Mouse (Mus musculus) myocyte (in vitro differentiated cells): ENCODE measurements around the gene Rftn1. TPM values are rescaled to one million over a fixed set of nuclear protein-coding genes. Genes with fewer than 3 reads are reported as not detected.
"Not testable (repeated sequence)": the region's sequence is repeated elsewhere in the genome, so short reads cannot be mapped to it uniquely, and the experiment has no call there.

Experiments used
- H3K27me3 ChIP-seq: one replicate; pipeline ENCODE4 v1.6.1; 2011; ENCODE audit not compliant: control insufficient read depth, insufficient read depth, insufficient read length
- H3K36me3 ChIP-seq: one replicate; pipeline ENCODE4 v1.6.1; 2011; ENCODE audit not compliant: control insufficient read depth, insufficient read depth
- H3K4me2 ChIP-seq: one replicate; pipeline ENCODE4 v1.6.1; 2011; ENCODE audit warnings: low read depth, control low read depth
- H3K4me3 ChIP-seq: one replicate; pipeline ENCODE4 v1.5.1; 2011; ENCODE audit warnings: mild to moderate bottlenecking, control low read depth, moderate library complexity
- H3K79me2 ChIP-seq: one replicate; pipeline ENCODE4 v1.6.1; 2011; ENCODE audit not compliant: control insufficient read depth, insufficient read depth
- H3ac ChIP-seq: one replicate; pipeline ENCODE4 v1.6.1; 2011; ENCODE audit not compliant: control insufficient read depth, insufficient read length
- CEBPB ChIP-seq: IDR thresholded peaks from 2 replicates; pipeline ENCODE4 v1.6.1; 2011; ENCODE audit warnings: mild to moderate bottlenecking, moderate library complexity; ENCODE audit not compliant: poor library complexity, insufficient read depth, severe bottlenecking
- E2F4 ChIP-seq: IDR thresholded peaks from one replicate; pipeline ENCODE4 v1.6.1; 2011; ENCODE audit warnings: mild to moderate bottlenecking, control low read depth, moderate library complexity; ENCODE audit not compliant: insufficient read depth
- MAX ChIP-seq: IDR thresholded peaks from one replicate; pipeline ENCODE4 v1.6.1; 2011; ENCODE audit warnings: low read depth, mild to moderate bottlenecking, control low read depth
- MYOD1 ChIP-seq, 3 experiments: IDR thresholded peaks; one replicate each; pipeline ENCODE4 v1.6.1; 2011; ENCODE audit warnings: control low read depth in 2 of 3, low read depth in 2 of 3, mild to moderate bottlenecking in 2 of 3, moderate library complexity in 1 of 3; ENCODE audit not compliant: insufficient read length in 2 of 3, control insufficient read depth in 1 of 3
- MYOG ChIP-seq, 3 experiments: IDR thresholded peaks; one replicate each; pipeline ENCODE4 v1.6.1; 2011; ENCODE audit warnings: control low read depth in 2 of 3, low read depth in 2 of 3, mild to moderate bottlenecking in 2 of 3; ENCODE audit not compliant: insufficient read length in 2 of 3, control insufficient read depth in 1 of 3, insufficient read depth in 1 of 3
- POLR2A ChIP-seq: IDR thresholded peaks from one replicate; pipeline ENCODE4 v1.6.1; 2011; ENCODE audit warnings: low read depth, mild to moderate bottlenecking, control low read depth, moderate library complexity; ENCODE audit not compliant: insufficient read length
- POLR2AphosphoS2 ChIP-seq: IDR thresholded peaks from one replicate; pipeline ENCODE4 v1.6.1; 2011; ENCODE audit warnings: low read depth, control low read depth; ENCODE audit not compliant: insufficient read length
- REST ChIP-seq: IDR thresholded peaks from one replicate; pipeline ENCODE4 v1.6.1; 2011; ENCODE audit warnings: mild to moderate bottlenecking, control low read depth, moderate library complexity; ENCODE audit not compliant: insufficient read depth, insufficient read length
- SRF ChIP-seq: IDR thresholded peaks from one replicate; pipeline ENCODE4 v1.6.1; 2011; ENCODE audit warnings: low read depth; ENCODE audit not compliant: control insufficient read depth, insufficient read length
- TCF12 ChIP-seq: IDR thresholded peaks from one replicate; pipeline ENCODE4 v1.6.1; 2011; ENCODE audit warnings: mild to moderate bottlenecking, control low read depth; ENCODE audit not compliant: poor library complexity, insufficient read depth, severe bottlenecking
- TCF3 ChIP-seq: IDR thresholded peaks from one replicate; pipeline ENCODE4 v1.6.1; 2011; ENCODE audit warnings: low read depth, control low read depth; ENCODE audit not compliant: insufficient read length
- USF1 ChIP-seq: IDR thresholded peaks from one replicate; pipeline ENCODE4 v1.6.1; 2011; ENCODE audit warnings: low read depth, mild to moderate bottlenecking, control low read depth, moderate library complexity
- polyA plus RNA-seq: library from polyadenylated mRNA; unstranded; fragments of >200 nt; fragmentation: generic; extraction: Trizol; gene quantifications from one replicate; pipeline ENCODE4 v1.2.1, GENCODE M21; 2012; ENCODE audit warnings: missing spikeins

Rftn1 gene
- polyA plus RNA-seq, 1 experiment, result 0.40 TPM

DNA sequence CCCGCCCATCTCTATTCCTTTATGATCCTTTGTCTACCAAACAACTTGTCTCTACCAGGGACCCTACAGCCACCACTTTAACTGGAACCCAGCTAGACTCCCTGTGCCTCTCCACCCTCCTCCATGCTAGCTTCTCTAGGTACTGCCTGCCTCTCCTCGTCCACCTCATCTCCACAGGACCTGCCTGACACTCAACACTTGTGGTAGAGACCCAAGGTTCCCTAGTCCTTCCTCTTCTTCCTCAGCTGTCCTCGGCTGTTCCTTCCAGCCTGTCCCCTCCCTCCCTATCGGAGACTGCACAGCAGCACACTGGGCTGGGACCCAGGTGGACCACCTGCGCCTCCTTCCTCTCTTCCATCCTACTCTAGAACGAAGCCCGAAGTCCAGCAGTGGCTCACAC, 73.0 kb downstream of the Rftn1 start:
- Histone ChIP-seq H3K79me2 (no peaks in the 10 kb centered on the region), H3K36me3 (no peaks in the 10 kb centered on the region), H3K4me2 (no peak overlapping the region), H3K4me3 (no peak overlapping the region), H3K27me3 (no peaks in the 10 kb centered on the region), H3ac (no peak overlapping the region)
- TF ChIP-seq SRF (no peak), TCF12 (no peak), POLR2AphosphoS2 (no peak), MYOG (IDR thresholded peaks at IDR 0.05; ENCODE audit: control insufficient read depth in 1 of 3, insufficient read depth in 1 of 3, insufficient read length in 2 of 3, low read depth in 2 of 3) (no peak), POLR2A (no peak), MYOD1 (IDR thresholded peaks at IDR 0.05; ENCODE audit: control insufficient read depth in 1 of 3, insufficient read length in 2 of 3, low read depth in 2 of 3) (no peak)

DNA sequence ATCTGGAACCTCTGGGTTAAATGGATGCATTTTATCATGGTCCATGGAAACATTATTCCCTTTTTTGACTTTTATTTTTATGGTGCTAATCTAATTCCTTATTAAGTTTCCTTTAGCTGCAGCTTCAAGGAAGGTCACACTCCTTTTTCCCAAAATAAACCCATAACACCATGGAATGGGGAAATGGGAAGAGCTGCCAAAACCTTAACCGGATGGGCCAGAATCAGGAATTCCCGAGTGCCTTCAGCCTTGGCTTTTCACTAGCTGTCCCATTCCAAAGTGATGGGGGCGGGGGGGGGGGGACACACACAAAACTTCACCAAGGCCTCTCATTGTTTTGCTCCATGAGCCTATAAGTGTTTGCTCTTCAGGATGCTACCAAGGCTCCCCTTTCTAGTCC, 73.5 kb downstream of the Rftn1 start:
- Histone ChIP-seq H3K4me2 (no peak overlapping the region), H3K79me2 (no peaks in the 10 kb centered on the region), H3ac (no peak overlapping the region), H3K27me3 (no peaks in the 10 kb centered on the region), H3K4me3 (no peak overlapping the region), H3K36me3 (no peaks in the 10 kb centered on the region)
- no peak for TF ChIP-seq POLR2A
- no peak for TF ChIP-seq MYOD1 (IDR thresholded peaks at IDR 0.05; ENCODE audit: control insufficient read depth in 1 of 3, insufficient read length in 2 of 3, low read depth in 2 of 3)
- TF ChIP-seq MAX, result no peak
- TF ChIP-seq E2F4, result no peak
- TF ChIP-seq REST, result no peak
- no peak for TF ChIP-seq USF1
- no peak for TF ChIP-seq CEBPB
- no peak for TF ChIP-seq TCF12
- TF ChIP-seq POLR2AphosphoS2, result no peak
- no peak for TF ChIP-seq SRF
- no peak for TF ChIP-seq MYOG (IDR thresholded peaks at IDR 0.05; ENCODE audit: control insufficient read depth in 1 of 3, insufficient read depth in 1 of 3, insufficient read length in 2 of 3, low read depth in 2 of 3)
- TF ChIP-seq TCF3, result no peak

DNA sequence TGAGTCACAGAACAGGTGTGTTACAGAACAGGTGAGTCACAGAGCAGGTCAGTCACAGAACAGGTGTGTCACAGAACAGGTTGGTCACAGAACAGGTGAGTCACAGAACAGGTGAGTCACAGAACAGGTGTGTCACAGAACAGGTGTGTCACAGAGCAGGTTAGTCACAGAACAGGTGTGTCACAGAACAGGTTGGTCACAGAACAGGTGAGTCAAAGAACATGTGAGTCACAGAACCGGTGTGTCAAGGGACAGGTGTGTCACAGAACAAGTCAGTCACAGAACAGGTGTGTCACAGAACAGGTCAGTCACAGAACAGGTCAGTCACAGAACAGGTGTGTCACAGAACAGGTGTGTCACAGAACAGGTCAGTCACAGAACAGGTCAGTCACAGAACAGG, 74.1 kb downstream of the Rftn1 start:
- not testable (repeated sequence) for H3K4me3 ChIP-seq, H3K4me2 ChIP-seq, H3K36me3 ChIP-seq, H3K27me3 ChIP-seq, H3K79me2 ChIP-seq, H3ac ChIP-seq

GRCm38 (mm10) chr17:50115716-50116115, 74.8 kb downstream of the Rftn1 start:
- not testable (repeated sequence) for H3K27me3 ChIP-seq, H3ac ChIP-seq, H3K4me3 ChIP-seq, H3K4me2 ChIP-seq, H3K79me2 ChIP-seq, H3K36me3 ChIP-seq

DNA sequence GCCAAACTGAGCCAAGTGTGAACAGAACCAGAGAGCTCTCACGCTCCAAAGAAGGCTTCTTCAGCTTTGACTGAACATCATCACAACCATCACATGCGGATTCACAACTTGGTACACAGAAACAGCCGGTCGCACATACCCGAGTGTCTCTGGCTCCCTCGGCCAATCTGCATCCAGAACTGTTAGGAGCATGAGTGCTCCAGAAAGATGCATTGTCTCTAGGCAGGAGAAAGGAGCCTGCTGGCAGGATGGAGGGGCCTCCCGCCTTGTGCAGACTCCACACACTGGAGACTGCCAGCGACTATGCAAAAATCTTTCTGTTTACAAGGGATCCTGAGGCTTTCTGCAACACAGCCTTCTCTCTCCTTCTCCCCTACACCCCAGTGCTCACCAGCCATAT, 75.8 kb downstream of the Rftn1 start:
- Histone ChIP-seq H3K4me3 (no peak overlapping the region), H3K4me2 (no peak overlapping the region), H3K36me3 (no peaks in the 10 kb centered on the region), H3K27me3 (no peaks in the 10 kb centered on the region), H3ac (no peak overlapping the region), H3K79me2 (no peaks in the 10 kb centered on the region)
- TF ChIP-seq MYOD1 (IDR thresholded peaks at IDR 0.05; ENCODE audit: control insufficient read depth in 1 of 3, insufficient read length in 2 of 3, low read depth in 2 of 3) (no peak), SRF (no peak), MAX (no peak), POLR2AphosphoS2 (no peak), E2F4 (no peak), TCF12 (no peak), TCF3 (no peak), MYOG (IDR thresholded peaks at IDR 0.05; ENCODE audit: control insufficient read depth in 1 of 3, insufficient read depth in 1 of 3, insufficient read length in 2 of 3, low read depth in 2 of 3) (no peak), REST (no peak), USF1 (no peak)

DNA sequence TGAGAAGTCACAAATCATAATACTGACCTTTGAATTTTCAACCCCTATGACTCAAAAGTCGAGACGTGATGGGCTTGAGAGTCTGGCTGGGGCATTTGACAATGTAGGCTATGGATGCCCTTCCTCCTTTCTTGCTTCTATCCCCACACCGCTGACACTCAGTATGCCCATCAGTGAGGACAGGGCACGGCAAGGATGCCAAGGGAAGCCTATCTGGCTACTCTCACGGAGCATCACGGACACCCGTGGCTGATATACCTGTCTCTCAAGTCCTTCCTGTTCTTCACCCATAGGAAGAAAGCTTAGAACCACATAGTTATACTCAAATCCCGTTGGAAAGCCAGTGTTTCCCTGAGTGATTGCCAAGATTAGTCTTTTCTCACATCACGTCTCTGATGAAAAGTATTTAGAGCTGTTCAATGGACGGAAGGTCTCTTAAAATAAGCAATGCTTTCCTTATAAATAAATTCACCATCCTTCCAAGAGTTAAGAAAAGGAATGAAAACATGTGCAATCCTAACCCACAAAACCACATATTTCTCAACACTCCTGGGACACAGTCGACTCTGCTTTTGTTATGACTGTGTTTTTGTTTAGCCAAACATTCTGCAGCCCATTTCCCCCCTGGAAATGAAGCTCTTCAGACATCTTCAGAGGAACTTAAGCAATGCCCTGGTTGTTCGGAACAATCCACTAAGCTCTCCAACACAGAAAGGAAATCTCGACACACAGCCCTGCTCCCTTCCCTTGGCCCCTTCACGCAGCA, 79.6 kb downstream of the Rftn1 start:
- Histone ChIP-seq H3K27me3 (no peaks in the 10 kb centered on the region), H3K4me2 (peak overlapping the region; percentile 18), H3ac (no peak overlapping the region), H3K36me3 (no peaks in the 10 kb centered on the region), H3K4me3 (no peak overlapping the region), H3K79me2 (no peaks in the 10 kb centered on the region)
- TF ChIP-seq E2F4 (no peak), CEBPB (peak; percentile 59; the same call in 1 of the 2 replicates)
